Mouse (Mus musculus) hindbrain, embryonic 11.5 days (tissue): ENCODE results near the gene Pcsk6. TPM values are rescaled to one million over a fixed set of nuclear protein-coding genes. Genes with fewer than 3 reads are reported as not detected.

Experiments
- ATAC-seq: fragments of 200-750 bp; cut with Nextera tagmentation; 2 replicates; pipeline ENCODE4 v1.8.0; 2017; ENCODE audit warnings: mild to moderate bottlenecking, moderate TSS enrichment, moderate library complexity; ENCODE audit not compliant: low FRiP score
- DNase-seq: peaks from one replicate; pipeline ENCODE4 v3.0.0-alpha.2; 2015; ENCODE audit warnings: low spot score
- H3K27ac ChIP-seq: fragments of 300-500 bp; sonication (generic); 2 replicates; pipeline ENCODE4 v1.5.1; 2014; ENCODE audit warnings: mild to moderate bottlenecking, low read depth, low read length
- H3K27me3 ChIP-seq: fragments of 300-500 bp; sonication (generic); 2 replicates; pipeline ENCODE4 v1.6.1; 2014; ENCODE audit warnings: mild to moderate bottlenecking, low read length, moderate library complexity, mixed read lengths; ENCODE audit not compliant: control insufficient read depth, insufficient read depth
- H3K36me3 ChIP-seq: fragments of 300-500 bp; sonication (generic); 2 replicates; pipeline ENCODE4 v1.6.1; 2014; ENCODE audit warnings: mild to moderate bottlenecking, low read length, moderate library complexity, mixed read lengths; ENCODE audit not compliant: control insufficient read depth, insufficient read depth
- H3K4me1 ChIP-seq: fragments of 300-500 bp; sonication (generic); replicated peaks from 2 replicates; pipeline ENCODE4 v1.6.1; 2014; ENCODE audit warnings: low read length, mixed read lengths; ENCODE audit not compliant: control insufficient read depth, insufficient read depth
- H3K4me2 ChIP-seq: fragments of 300-500 bp; sonication (generic); replicated peaks from 2 replicates; pipeline ENCODE4 v1.6.1; 2014; ENCODE audit warnings: mild to moderate bottlenecking, low read depth, low read length
- H3K4me3 ChIP-seq: fragments of 300-500 bp; sonication (generic); 2 replicates; pipeline ENCODE4 v1.5.1; 2014; ENCODE audit warnings: low read depth, low read length
- H3K9ac ChIP-seq: fragments of 300-500 bp; sonication (generic); 2 replicates; pipeline ENCODE4 v1.6.1; 2014; ENCODE audit warnings: low read depth, low read length
- H3K9me3 ChIP-seq: fragments of 300-500 bp; sonication (generic); 2 replicates; pipeline ENCODE4 v1.6.1; 2016; ENCODE audit warnings: low read length; ENCODE audit not compliant: control insufficient read depth
- WGBS: fragments of 180-500 bp; shearing (Covaris S2); extraction: QIAGEN DNeasy Blood & Tissue Kit; methylation state at CpG from one replicate; pipeline ENCODE4 v1.1.7; 2014; 5-methylcytosine and 5-hydroxymethylcytosine counted together
- polyA plus RNA-seq: library from polyadenylated mRNA; unstranded; fragments of >200 nt; fragmentation: Nextera tagmentation; extraction: Ambion mirVana; gene quantifications from 2 replicates; pipeline ENCODE4 v1.2.1, GENCODE M21; 2014

Pcsk6 gene
- polyA plus RNA-seq, 1 experiment from 2014 or later, result 2.4 TPM

GRCm38 (mm10) chr7:65940988-65941387, 79.5 kb downstream of the Pcsk6 start:
- H3K4me1 ChIP-seq, result no peaks in the 10 kb centered on the region
- H3K9ac ChIP-seq, result no peak overlapping the region
- H3K9me3 ChIP-seq, result no peaks in the 10 kb centered on the region
- no peak overlapping the region for H3K4me3 ChIP-seq
- H3K27me3 ChIP-seq, result no peaks in the 10 kb centered on the region
- ATAC-seq (no peak), DNase-seq (no peak)
- H3K36me3 ChIP-seq, result no peaks in the 10 kb centered on the region
- H3K27ac ChIP-seq, result no peak overlapping the region
- 78% methylated on average over 7 of the region's 7 CpGs for WGBS
- no peak overlapping the region for H3K4me2 ChIP-seq

GRCm38 (mm10) chr7:65945342-65945993, 83.9 kb downstream of the Pcsk6 start:
- no peak for ATAC-seq
- H3K4me3 ChIP-seq, result no peak overlapping the region
- H3K27me3 ChIP-seq, result no peaks in the 10 kb centered on the region
- no peak overlapping the region for H3K4me2 ChIP-seq
- H3K4me1 ChIP-seq, result no peaks in the 10 kb centered on the region
- no peak overlapping the region for H3K9ac ChIP-seq
- H3K36me3 ChIP-seq, result no peaks in the 10 kb centered on the region
- H3K9me3 ChIP-seq, result no peaks in the 10 kb centered on the region
- no peak overlapping the region for H3K27ac ChIP-seq
- DNase-seq, result no peak
- WGBS, result 74% methylated on average over 8 of the region's 8 CpGs

DNA sequence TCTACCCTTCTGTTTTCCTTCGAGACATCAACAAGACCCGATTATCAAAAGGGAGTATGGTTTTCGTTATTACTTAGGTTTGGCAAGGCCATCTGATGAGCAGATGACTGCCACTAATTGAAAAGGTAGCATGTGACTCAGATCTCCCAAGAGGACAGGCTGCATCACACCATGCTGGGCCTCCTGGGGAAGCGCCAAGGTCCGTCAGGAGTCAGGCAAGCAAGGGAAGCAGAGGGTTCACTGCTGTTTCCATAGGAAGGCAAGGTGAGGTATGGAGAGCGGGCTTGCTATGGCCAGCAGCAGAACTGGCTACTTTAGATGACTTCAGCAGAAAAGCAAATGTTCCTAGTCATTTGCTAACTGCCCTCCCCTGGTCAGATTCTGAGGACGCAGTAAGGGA, 84.9 kb downstream of the Pcsk6 start:
- Histone ChIP-seq H3K4me2 (no peak overlapping the region), H3K9ac (no peak overlapping the region), H3K36me3 (no peaks in the 10 kb centered on the region), H3K4me1 (no peaks in the 10 kb centered on the region), H3K4me3 (no peak overlapping the region), H3K27ac (no peak overlapping the region), H3K9me3 (no peaks in the 10 kb centered on the region), H3K27me3 (no peaks in the 10 kb centered on the region)
- 86% methylated on average over 7 of the region's 7 CpGs for WGBS
- no peak for DNase-seq
- ATAC-seq, result no peak

DNA sequence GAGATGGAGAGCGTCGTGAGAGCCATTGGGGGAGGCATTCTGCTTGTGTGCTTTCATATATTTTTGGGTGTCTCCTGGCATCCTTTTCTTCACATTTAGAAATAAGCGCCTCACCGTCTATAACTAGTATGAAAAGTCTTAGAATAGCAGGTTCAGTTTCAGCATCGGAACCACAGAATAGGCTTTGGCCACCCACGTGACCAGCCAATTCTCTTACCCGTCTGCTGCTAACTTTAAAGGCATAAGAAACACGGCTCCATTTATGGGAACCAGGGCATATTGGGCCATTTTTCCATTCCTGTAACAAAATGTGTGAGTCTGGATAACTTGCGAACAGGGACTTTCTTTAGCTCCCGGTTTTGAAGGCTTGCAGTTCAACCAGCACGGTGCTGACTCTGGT, 87.4 kb downstream of the Pcsk6 start:
- DNase-seq, result no peak
- no peaks in the 10 kb centered on the region for H3K27me3 ChIP-seq
- H3K4me2 ChIP-seq, result no peak overlapping the region
- H3K36me3 ChIP-seq, result no peaks in the 10 kb centered on the region
- H3K4me3 ChIP-seq, result no peak overlapping the region
- no peak for ATAC-seq
- H3K27ac ChIP-seq, result no peak overlapping the region
- no peaks in the 10 kb centered on the region for H3K4me1 ChIP-seq
- 95% methylated on average over 11 of the region's 11 CpGs for WGBS
- no peak overlapping the region for H3K9ac ChIP-seq
- H3K9me3 ChIP-seq, result no peaks in the 10 kb centered on the region

DNA sequence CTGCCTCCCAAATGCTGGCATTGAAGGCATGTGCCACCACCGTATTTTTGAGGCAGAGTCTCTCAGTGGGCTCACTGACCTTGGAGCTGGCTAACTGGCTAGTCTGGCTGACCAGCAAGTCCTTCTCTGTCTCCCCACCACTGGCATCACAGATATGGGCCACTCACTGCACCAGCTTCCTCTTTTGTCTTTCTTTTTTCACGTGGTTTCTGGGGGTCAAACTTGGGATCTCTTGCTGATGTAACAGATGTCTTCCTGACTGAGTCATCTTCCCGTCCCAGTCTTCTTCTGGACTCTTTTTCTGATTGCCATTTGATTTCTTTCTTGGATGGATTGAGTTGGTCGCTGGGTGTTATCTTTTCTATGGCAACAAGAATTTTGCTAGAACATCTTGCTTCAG, 93.0 kb downstream of the Pcsk6 start:
- no peak for DNase-seq
- no peaks in the 10 kb centered on the region for H3K27me3 ChIP-seq
- WGBS, result 83% methylated on average over 4 of the region's 4 CpGs
- H3K4me3 ChIP-seq, result no peak overlapping the region
- no peak overlapping the region for H3K4me2 ChIP-seq
- no peak for ATAC-seq
- H3K9me3 ChIP-seq, result no peaks in the 10 kb centered on the region
- H3K4me1 ChIP-seq, result peaks cover 5% of the 10 kb centered on the region; the same call in 1 of the 2 replicates
- no peaks in the 10 kb centered on the region for H3K36me3 ChIP-seq
- no peak overlapping the region for H3K27ac ChIP-seq
- no peak overlapping the region for H3K9ac ChIP-seq

GRCm38 (mm10) chr7:65955304-65956220, 94.0 kb downstream of the Pcsk6 start:
- no peaks in the 10 kb centered on the region for H3K9me3 ChIP-seq
- ATAC-seq, result peak; percentile 93
- peak; percentile 72 for DNase-seq
- H3K4me2 ChIP-seq, result no peak overlapping the region
- WGBS, result 27% methylated on average over 24 of the region's 24 CpGs
- H3K9ac ChIP-seq, result no peak overlapping the region
- 0 out of 2 replicates have a peak overlapping the region, but pooled peaks have one; percentile 0 for H3K27ac ChIP-seq
- no peaks in the 10 kb centered on the region for H3K36me3 ChIP-seq
- no peaks in the 10 kb centered on the region for H3K27me3 ChIP-seq
- H3K4me3 ChIP-seq, result no peak overlapping the region
- peaks cover 5% of the 10 kb centered on the region; the same call in 1 of the 2 replicates for H3K4me1 ChIP-seq

DNA sequence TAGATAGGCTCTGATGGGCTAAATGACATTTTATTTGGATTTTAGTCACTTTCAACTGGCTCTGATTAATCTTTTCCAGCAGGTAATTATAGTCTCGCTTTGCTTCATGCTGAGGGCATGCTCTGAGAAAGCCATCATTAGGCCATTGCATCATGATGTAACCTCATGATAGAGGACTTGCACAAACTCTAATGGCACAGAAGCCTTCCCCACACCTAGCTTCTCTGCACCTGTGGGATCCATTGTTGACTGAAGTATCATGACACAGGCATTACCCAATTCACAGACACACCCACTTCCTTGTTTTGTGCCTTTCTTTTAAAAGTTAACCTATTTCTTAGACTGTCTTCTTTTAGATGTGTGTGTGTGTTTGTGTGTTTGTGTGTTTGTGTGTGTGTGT, 95.7 kb downstream of the Pcsk6 start:
- ATAC-seq (no peak), DNase-seq (no peak)
- no peaks in the 10 kb centered on the region for H3K36me3 ChIP-seq
- H3K4me1 ChIP-seq, result peaks cover 5% of the 10 kb centered on the region; the same call in 1 of the 2 replicates
- no peaks in the 10 kb centered on the region for H3K27me3 ChIP-seq
- H3K9me3 ChIP-seq, result no peaks in the 10 kb centered on the region
- no peak overlapping the region for H3K4me3 ChIP-seq
- H3K4me2 ChIP-seq, result no peak overlapping the region
- WGBS, result 94% methylated on average over 1 of the region's 1 CpGs
- no peak overlapping the region for H3K9ac ChIP-seq
- H3K27ac ChIP-seq, result no peak overlapping the region

DNA sequence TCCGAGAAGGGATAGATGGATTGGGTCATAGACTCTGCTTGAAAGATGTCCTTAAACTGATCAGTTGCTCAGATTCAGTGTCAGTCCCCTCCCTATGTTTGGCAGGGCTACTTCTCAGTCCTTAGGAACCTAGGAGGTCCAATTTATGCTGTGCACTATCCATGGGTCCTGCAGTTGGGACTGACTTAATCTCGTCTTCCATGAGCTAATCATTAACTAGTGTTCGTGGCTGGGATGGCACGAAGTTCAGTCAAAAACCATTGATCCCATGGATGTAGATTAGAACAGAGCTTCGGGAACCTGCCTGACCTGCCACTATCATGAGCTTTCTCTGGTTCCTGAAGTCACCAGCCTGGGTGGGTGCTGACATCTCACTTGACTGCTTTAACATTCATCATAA, 96.6 kb downstream of the Pcsk6 start:
- no peak overlapping the region for H3K27ac ChIP-seq
- no peak overlapping the region for H3K4me3 ChIP-seq
- H3K27me3 ChIP-seq, result no peaks in the 10 kb centered on the region
- ATAC-seq (no peak), DNase-seq (no peak)
- 89% methylated on average over 5 of the region's 5 CpGs for WGBS
- H3K9me3 ChIP-seq, result no peaks in the 10 kb centered on the region
- no peak overlapping the region for H3K4me2 ChIP-seq
- no peak overlapping the region for H3K9ac ChIP-seq
- no peaks in the 10 kb centered on the region for H3K36me3 ChIP-seq
- peaks cover 5% of the 10 kb centered on the region; the same call in 1 of the 2 replicates for H3K4me1 ChIP-seq
